Mouse (Mus musculus) erythroblast, embryonic 14.5 days (primary cell): Measurements from ENCODE around the gene Eml3. TPM values are rescaled to one million over a fixed set of nuclear protein-coding genes. Genes with fewer than 3 reads are reported as not detected.

Source experiments
- H3K27me3 ChIP-seq: 2 replicates; pipeline ENCODE4 v1.6.1; 2012; ENCODE audit warnings: inconsistent platforms; ENCODE audit not compliant: control insufficient read depth
- H3K36me3 ChIP-seq: 2 replicates; pipeline ENCODE4 v1.6.1; 2012; ENCODE audit warnings: mild to moderate bottlenecking, inconsistent platforms; ENCODE audit not compliant: control insufficient read depth
- H3K4me1 ChIP-seq: 2 replicates; pipeline ENCODE4 v1.6.1; 2012; ENCODE audit warnings: inconsistent platforms; ENCODE audit not compliant: control insufficient read depth
- H3K4me3 ChIP-seq: replicated peaks from 2 replicates; pipeline ENCODE3; 2012; ENCODE audit warnings: moderate library complexity, mild to moderate bottlenecking, inconsistent platforms
- H3K9me3 ChIP-seq: 2 replicates; pipeline ENCODE4 v1.6.1; 2012; ENCODE audit warnings: low read length, inconsistent platforms, mixed read lengths; ENCODE audit not compliant: control insufficient read depth
- GATA1 ChIP-seq: IDR thresholded peaks from 2 replicates; pipeline ENCODE4 v1.6.1; 2012; ENCODE audit warnings: low read length, inconsistent platforms, mixed read lengths
- TAL1 ChIP-seq: IDR thresholded peaks from 3 replicates; pipeline ENCODE4 v1.6.1; 2012; ENCODE audit warnings: low read length, inconsistent platforms, mixed read lengths
- polyA plus RNA-seq: library from polyadenylated mRNA; stranded (reverse); fragments of >175 nt; gene quantifications from 2 replicates; pipeline ENCODE4 v1.2.3, GENCODE M21; 2012

Gene Eml3
- polyA plus RNA-seq, 1 experiment: 1.3 TPM

GRCm38 (mm10) chr19:8927891-8928525, 1.3 kb upstream of the Eml3 start:
- Histone ChIP-seq H3K9me3 (no peaks in the 10 kb centered on the region), H3K4me3 (no peak overlapping the region), H3K4me1 (peaks cover 76% of the 10 kb centered on the region), H3K36me3 (peaks cover 64% of the 10 kb centered on the region), H3K27me3 (no peaks in the 10 kb centered on the region)
- TF ChIP-seq GATA1 (no peak), TAL1 (no peak)

DNA sequence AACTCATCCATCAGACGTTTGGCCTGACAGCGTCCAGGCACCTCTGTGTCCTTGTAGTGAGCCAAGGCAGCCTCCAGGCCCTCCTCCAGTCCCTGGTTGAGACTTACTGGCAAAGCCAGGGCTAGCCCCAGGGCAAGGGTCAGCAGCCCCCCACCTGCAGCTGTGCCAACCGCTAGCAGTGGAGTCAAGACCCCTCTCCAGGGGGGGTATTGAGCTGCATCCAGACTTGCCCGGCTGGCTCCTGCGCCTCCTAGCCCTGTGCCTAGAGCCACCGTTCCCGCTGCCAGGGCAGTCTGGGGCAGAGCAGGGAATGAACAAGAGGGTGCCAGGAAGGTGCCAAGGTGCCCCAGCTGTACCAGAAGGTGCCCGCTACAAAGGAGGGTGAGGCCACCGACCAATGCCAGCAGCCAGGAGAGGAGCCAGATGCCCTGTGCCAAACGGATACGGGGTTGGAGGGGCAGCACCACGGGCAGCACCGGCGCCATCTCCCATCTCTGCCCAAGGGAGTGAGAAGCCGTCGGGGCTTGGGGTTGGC, 596 bp upstream of the Eml3 start:
- TF ChIP-seq GATA1 (no peak), TAL1 (no peak)
- peaks cover 64% of the 10 kb centered on the region for H3K36me3 ChIP-seq
- H3K27me3 ChIP-seq: no peaks in the 10 kb centered on the region
- peaks cover 70% of the 10 kb centered on the region for H3K4me1 ChIP-seq
- H3K9me3 ChIP-seq: no peaks in the 10 kb centered on the region
- H3K4me3 ChIP-seq: peak overlapping the region; percentile 84

GRCm38 (mm10) chr19:8930117-8930516, 765 bp downstream of the Eml3 start:
- Histone ChIP-seq H3K4me1 (peaks cover 65% of the 10 kb centered on the region), H3K9me3 (no peaks in the 10 kb centered on the region), H3K4me3 (peak overlapping the region; percentile 84), H3K36me3 (peaks cover 70% of the 10 kb centered on the region), H3K27me3 (no peaks in the 10 kb centered on the region)
- TF ChIP-seq GATA1 (no peak), TAL1 (no peak)

GRCm38 (mm10) chr19:8930771-8931170, 1.4 kb downstream of the Eml3 start:
- Histone ChIP-seq H3K27me3 (no peaks in the 10 kb centered on the region), H3K4me3 (peak overlapping the region; percentile 84), H3K9me3 (no peaks in the 10 kb centered on the region), H3K36me3 (peaks cover 70% of the 10 kb centered on the region), H3K4me1 (peaks cover 59% of the 10 kb centered on the region)
- TF ChIP-seq TAL1 (no peak), GATA1 (no peak)

- H3K36me3 ChIP-seq: peaks cover 77% of the 10 kb centered on the region
- no peak overlapping the region for H3K4me3 ChIP-seq
- no peaks in the 10 kb centered on the region for H3K27me3 ChIP-seq
- peaks cover 34% of the 10 kb centered on the region for H3K4me1 ChIP-seq
- no peaks in the 10 kb centered on the region for H3K9me3 ChIP-seq
- TF ChIP-seq TAL1 (no peak), GATA1 (no peak)
These were observed 7.4 kb downstream of the Eml3 start for GRCm38 (mm10) chr19:8936736-8937135.

DNA sequence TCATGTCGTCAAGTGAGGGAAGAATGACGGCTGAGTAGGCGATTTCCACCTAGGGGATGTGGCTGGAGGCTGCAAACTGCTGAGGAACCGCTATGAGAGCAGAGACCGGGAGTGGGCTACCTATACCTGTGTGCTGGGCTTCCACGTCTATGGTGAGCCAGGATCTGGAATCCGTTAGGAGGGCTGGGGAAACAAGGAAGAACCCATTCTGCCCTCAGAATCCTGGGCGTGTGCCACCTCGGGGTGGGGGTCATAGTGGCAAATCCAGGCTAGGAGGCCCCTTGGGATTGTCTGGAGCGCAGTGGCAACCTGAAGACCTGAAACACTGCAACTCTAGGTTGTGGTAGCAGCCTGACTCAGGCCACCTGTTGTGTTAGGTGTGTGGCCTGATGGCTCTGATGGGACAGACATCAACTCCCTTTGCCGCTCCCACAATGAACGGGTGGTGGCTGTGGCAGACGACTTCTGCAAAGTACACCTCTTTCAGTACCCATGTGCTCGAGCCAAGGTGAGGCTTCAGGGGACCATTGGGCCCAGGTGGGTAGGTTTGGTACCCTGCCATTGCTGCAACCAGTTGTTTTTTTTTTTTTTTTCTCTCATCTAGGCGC, 11.3 kb downstream of the Eml3 start:
- Histone ChIP-seq H3K9me3 (no peaks in the 10 kb centered on the region), H3K4me3 (peak overlapping the region; percentile 100), H3K27me3 (no peaks in the 10 kb centered on the region), H3K4me1 (peaks cover 57% of the 10 kb centered on the region), H3K36me3 (peaks cover 72% of the 10 kb centered on the region)
- TF ChIP-seq TAL1 (no peak), GATA1 (no peak)

DNA sequence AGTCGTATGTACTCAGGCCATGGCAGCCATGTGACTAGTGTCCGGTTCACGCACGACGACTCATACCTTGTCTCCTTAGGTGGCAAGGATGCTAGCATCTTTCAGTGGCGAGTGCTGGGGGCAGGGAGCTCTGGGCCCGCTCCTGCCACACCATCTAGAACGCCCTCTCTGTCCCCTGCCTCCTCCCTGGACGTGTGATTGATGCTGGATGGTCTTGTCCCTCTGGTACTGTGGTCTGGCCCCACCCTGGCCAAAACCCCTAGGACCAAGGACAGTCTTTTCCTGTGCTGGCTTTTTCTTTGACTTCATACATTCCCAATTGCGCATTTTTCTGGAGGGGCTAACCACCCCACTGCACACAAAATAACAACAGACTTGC, 11.8 kb downstream of the Eml3 start:
- no peaks in the 10 kb centered on the region for H3K27me3 ChIP-seq
- peaks cover 62% of the 10 kb centered on the region for H3K4me1 ChIP-seq
- H3K4me3 ChIP-seq: peak overlapping the region; percentile 100
- H3K36me3 ChIP-seq: peaks cover 72% of the 10 kb centered on the region
- no peak for TF ChIP-seq GATA1
- TF ChIP-seq TAL1: no peak
- H3K9me3 ChIP-seq: no peaks in the 10 kb centered on the region

DNA sequence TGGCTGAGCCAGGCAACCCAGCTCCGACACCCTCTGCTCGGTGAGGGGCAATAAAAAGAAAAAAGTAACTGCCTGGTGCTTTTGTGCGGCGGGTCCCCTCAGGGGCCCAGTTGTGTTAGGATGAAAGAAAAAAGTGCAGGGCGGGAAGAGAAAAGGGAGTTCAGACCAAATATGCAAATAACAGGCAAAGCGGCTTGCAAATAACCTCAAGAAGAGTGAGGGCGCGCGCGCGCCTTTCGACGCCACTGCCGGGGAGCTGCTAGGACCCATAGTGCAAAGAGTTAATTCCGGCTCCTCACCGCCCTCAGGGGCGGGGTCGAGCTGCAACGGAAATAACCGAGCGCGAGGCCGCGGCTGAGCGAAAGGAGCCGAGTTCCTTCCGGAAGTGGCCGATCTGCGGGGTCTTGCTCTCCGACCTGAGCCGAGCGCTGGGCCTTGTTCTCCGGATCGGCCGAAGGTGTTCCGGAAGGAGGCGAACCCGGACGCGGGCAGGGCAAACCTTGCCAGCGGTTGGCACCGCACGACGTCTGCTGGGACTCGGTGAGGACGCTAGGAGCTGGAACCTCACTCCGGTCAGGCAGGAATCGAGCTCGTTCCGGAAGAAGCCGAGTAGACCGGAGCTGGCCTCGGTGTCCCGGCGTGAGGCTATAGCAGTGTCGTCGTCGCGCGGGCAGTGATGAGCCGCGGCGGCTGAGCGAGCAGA, 12.3 kb downstream of the Eml3 start, which contains the start of gene Mta2:
Gene Mta2, plus strand, starts transcription at position 361 of the 703 bp plus-strand sequence.
- TF ChIP-seq GATA1 (no peak), TAL1 (no peak)
- Histone ChIP-seq H3K9me3 (no peaks in the 10 kb centered on the region), H3K4me3 (peak within 1 kb of the TSS; percentile 100), H3K27me3 (no peaks in the 10 kb centered on the region), H3K36me3 (peaks cover 72% of the 10 kb centered on the region), H3K4me1 (peaks cover 67% of the 10 kb centered on the region)
